Mouse (Mus musculus) left cerebral cortex, postnatal 14 days (tissue): ENCODE data around the gene Gm12216. TPM values are rescaled to one million over a fixed set of nuclear protein-coding genes. Genes with fewer than 3 reads are reported as not detected.

Experiments used
- DNase-seq, 2 experiments: peaks; one replicate each; pipeline ENCODE4 v3.0.0; 2021 to 2022; ENCODE audit warnings: low spot score in 2 of 2, mixed read lengths in 1 of 2
- intact Hi-C: fragments of 180-260 bp; cut with DNase I; formaldehyde crosslinking; loops from one replicate; pipeline ENCODE4 v1.15.1; 2025
- total RNA-seq, 2 experiments: library from RNA; stranded (reverse); gene quantifications; 2 replicates each; pipeline ENCODE4 v1.2.3; 2021

Gene Gm12216
- total RNA-seq, 2 experiments from 2014 or later: 2.0 to 3.1 TPM

GRCm38 (mm10) chr11:53837731-53838130 lies 21.3 kb downstream of the Gm12216 start:
- intact Hi-C loops: no loop called here
- DNase-seq: no peak

GRCm38 (mm10) chr11:53835379-53836010 lies 23.6 kb downstream of the Gm12216 start:
- intact Hi-C loops: no loop called here
- DNase-seq: no peak

GRCm38 (mm10) chr11:53825409-53825808 lies 33.6 kb downstream of the Gm12216 start:
- intact Hi-C loops: no loop called here

GRCm38 (mm10) chr11:53821945-53822338 lies 37.1 kb downstream of the Gm12216 start:
- intact Hi-C loops: no loop called here
- no peak for DNase-seq

More at GRCm38 (mm10) chr11:53825409-53825808, 33.6 kb downstream of the Gm12216 start:
- no peak for DNase-seq

GRCm38 (mm10) chr11:53821230-53821944 lies 37.7 kb downstream of the Gm12216 start:
- intact Hi-C loops: no loop called here
- DNase-seq: no peak

- intact Hi-C loops: no loop called here
- no peak for DNase-seq
Measured at GRCm38 (mm10) chr11:53820516-53821170, 38.4 kb downstream of the Gm12216 start.

GRCm38 (mm10) chr11:53819511-53819910 lies 39.5 kb downstream of the Gm12216 start:
- intact Hi-C loops: no loop called here
- DNase-seq: no peak

GRCm38 (mm10) chr11:53818794-53819193 lies 40.3 kb downstream of the Gm12216 start:
- intact Hi-C loops: no loop called here
- DNase-seq: no peak

- intact Hi-C loops: no loop called here
- no peak for DNase-seq
Measured at GRCm38 (mm10) chr11:53816841-53817375, 42.1 kb downstream of the Gm12216 start.

- no peak for DNase-seq
- intact Hi-C loops: no loop called here
Measured at GRCm38 (mm10) chr11:53814810-53815209, 44.2 kb downstream of the Gm12216 start.

GRCm38 (mm10) chr11:53813001-53813868 lies 45.8 kb downstream of the Gm12216 start:
- no peak for DNase-seq
- intact Hi-C loops: no loop called here

GRCm38 (mm10) chr11:53811312-53811711 lies 47.7 kb downstream of the Gm12216 start:
- DNase-seq: no peak
- intact Hi-C loops: no loop called here

GRCm38 (mm10) chr11:53810749-53811148 lies 48.3 kb downstream of the Gm12216 start:
- intact Hi-C loops: no loop called here
- no peak for DNase-seq

- no peak for DNase-seq
- intact Hi-C loops: no loop called here
Measured at GRCm38 (mm10) chr11:53810156-53810555, 48.9 kb downstream of the Gm12216 start.

- intact Hi-C loops: no loop called here
- no peak for DNase-seq
Measured at GRCm38 (mm10) chr11:53809354-53809753, 49.7 kb downstream of the Gm12216 start.

- no peak for DNase-seq
- intact Hi-C loops: no loop called here
Measured at GRCm38 (mm10) chr11:53805786-53806185, 53.3 kb downstream of the Gm12216 start.

GRCm38 (mm10) chr11:53804569-53805344 lies 54.3 kb downstream of the Gm12216 start:
- intact Hi-C loops: no loop called here
- DNase-seq: no peak

- DNase-seq: no peak
- intact Hi-C loops: no loop called here
Measured at GRCm38 (mm10) chr11:53803494-53803893, 55.6 kb downstream of the Gm12216 start.

- no peak for DNase-seq
- intact Hi-C loops: no loop called here
Measured at GRCm38 (mm10) chr11:53803093-53803492, 56.0 kb downstream of the Gm12216 start.
